In genomic region chr5:21171336-21171735, GRCm38 (mm10) we compare ENCODE assay signal across 12 mouse cellular contexts. TPM values are rescaled to one million over a fixed set of nuclear protein-coding genes. Genes with fewer than 3 reads are reported as not detected.
A peak's percentile ranks its signal among the peaks of the same experiment; 100 is the strongest.
DNase-seq lines count a peak whose midpoint lies in the region; ATAC-seq lines count a peak whose summit lies in the region.
"Had no signal": no experiment of that assay in that cellular context is flagged by ENCODE, and none has a peak within 500 bp of the region (broad histone marks: within the 10 kb centered on the region; RNA-seq: fewer than 3 reads in every experiment).

No protein-coding gene starts in this region.

- peaks cover 9% of the 10 kb centered on the region for H3K4me1 ChIP-seq in intestine, embryonic 14.5 days (replicated peaks; ENCODE audit: control insufficient read depth, insufficient read depth, low read length)
- 0 out of 2 replicates have a peak, but pooled peaks cover 9% of the 10 kb centered on the region for H3K4me1 ChIP-seq in intestine, embryonic 15.5 days (replicated peaks)

- no peak overlapping the region for H3K4me2 ChIP-seq in intestine, embryonic 14.5 days (ENCODE audit: low read length)
- H3K4me2 ChIP-seq in intestine, embryonic 15.5 days (replicated peaks): no peak overlapping the region

- H3K9ac ChIP-seq in intestine, embryonic 14.5 days (ENCODE audit: low read length): no peak overlapping the region
- H3K9ac ChIP-seq in intestine, embryonic 15.5 days: no peak overlapping the region

- no peak for DNase-seq in intestine, embryonic 14.5 days (ENCODE audit: low spot score)
- DNase-seq in brain, adult 2 months (ENCODE audit: low read depth, low spot score): peak; percentile 76
- DNase-seq in cerebellum, postnatal 14 days: peak; percentile 48 to 70
- peak; percentile 71 for DNase-seq in layer of hippocampus, adult 9-11 months
- DNase-seq in natural killer cell, adult 2 months (ENCODE audit: low spot score in 2 of 2): no peak
- DNase-seq in MN1 (ENCODE audit: low spot score): no peak
- no peak for DNase-seq in left cerebral cortex, postnatal 25 days (ENCODE audit: low spot score in 2 of 2)
- DNase-seq: heart, adult 18-20 months; retina, postnatal 1 day; thymus, adult 2 months had no signal

- no peak overlapping the region for H3K4me3 ChIP-seq in intestine, embryonic 14.5 days (ENCODE audit: low read depth, low read length)
- H3K4me3 ChIP-seq in intestine, embryonic 15.5 days (replicated peaks): no peak overlapping the region
- H3K4me3 ChIP-seq: megakaryocyte, embryonic 14.5 days had no signal

- no peak for ATAC-seq in intestine, embryonic 14.5 days (replicated peaks; ENCODE audit: low FRiP score, low TSS enrichment, low read depth)
- ATAC-seq in intestine, embryonic 15.5 days: no peak

- 66% methylated on average over 6 of the region's 6 CpGs for WGBS in intestine, embryonic 14.5 days
- WGBS in intestine, embryonic 15.5 days: 68% methylated on average over 6 of the region's 6 CpGs

- intact Hi-C loops in left cerebral cortex, postnatal 25 days (cut with DNase I): no loop called here

- peak overlapping the region; percentile 6; the same call in 1 of the 2 replicates for H3K27ac ChIP-seq in intestine, embryonic 14.5 days (ENCODE audit: low read depth)
- no peak overlapping the region for H3K27ac ChIP-seq in intestine, embryonic 15.5 days

- no peaks in the 10 kb centered on the region for H3K9me3 ChIP-seq in intestine, embryonic 14.5 days (ENCODE audit: control insufficient read depth, low read length)
- H3K9me3 ChIP-seq in intestine, embryonic 15.5 days: no peaks in the 10 kb centered on the region
- H3K9me3 ChIP-seq: megakaryocyte, embryonic 14.5 days had no signal

- H3K27me3 ChIP-seq in intestine, embryonic 14.5 days (replicated peaks; ENCODE audit: control insufficient read depth, insufficient read depth, low read length): no peaks in the 10 kb centered on the region
- no peaks in the 10 kb centered on the region for H3K27me3 ChIP-seq in intestine, embryonic 15.5 days (replicated peaks)
- H3K27me3 ChIP-seq: megakaryocyte, embryonic 14.5 days had no signal

- H3K36me3 ChIP-seq in intestine, embryonic 14.5 days (ENCODE audit: control insufficient read depth, insufficient read depth, low read length): no peaks in the 10 kb centered on the region
- no peaks in the 10 kb centered on the region for H3K36me3 ChIP-seq in intestine, embryonic 15.5 days

RNA-seq across cellular contexts. Expression of gene Gsap, which starts 14.7 kb away (rescaled TPM):
- 2.3 and 2.9 TPM in 2 replicates for polyA plus RNA-seq in intestine, embryonic 14.5 days (2014; fragmentation: Nextera tagmentation; extraction: Ambion mirVana)
- 1.7 and 1.9 TPM in 2 replicates for polyA plus RNA-seq in intestine, embryonic 15.5 days (2015; fragmentation: Nextera tagmentation; extraction: Ambion mirVana)
- 1 to 10 TPM; 3.6 to 4.4 TPM for total RNA-seq in left cerebral cortex, postnatal 25 days (2021)

Comparison
In these comparisons a context has a peak if more than half of its experiments do, and no peak if none do; other contexts are left out.
1. DNase-seq: peak in brain, adult 2 months (single experiment), cerebellum, postnatal 14 days (2 of 2) and layer of hippocampus, adult 9-11 months (single experiment); none in intestine, embryonic 14.5 days (single experiment), natural killer cell, adult 2 months (0 of 2), MN1 (single experiment) and left cerebral cortex, postnatal 25 days (0 of 2).